Mouse (Mus musculus) embryonic facial prominence, embryonic 15.5 days (tissue): ENCODE data around the gene Per3. TPM values are rescaled to one million over a fixed set of nuclear protein-coding genes. Genes with fewer than 3 reads are reported as not detected.
A peak's percentile ranks its signal among the peaks of the same experiment; 100 is the strongest.

ENCODE experiments used
- ATAC-seq: fragments of 200-750 bp; cut with Nextera tagmentation; 2 replicates; pipeline ENCODE4 v1.8.0; 2017; ENCODE audit warnings: low read depth, moderate TSS enrichment; ENCODE audit not compliant: insufficient number of reproducible peaks, low FRiP score, low TSS enrichment
- H3K27ac ChIP-seq: fragments of 300-500 bp; sonication (generic); replicated peaks from 2 replicates; pipeline ENCODE4 v1.5.1; 2015; ENCODE audit warnings: mild to moderate bottlenecking, inconsistent platforms
- H3K27me3 ChIP-seq: fragments of 300-500 bp; sonication (generic); 2 replicates; pipeline ENCODE4 v1.6.1; 2015; ENCODE audit warnings: inconsistent platforms
- H3K36me3 ChIP-seq: fragments of 300-500 bp; sonication (generic); 2 replicates; pipeline ENCODE4 v1.6.1; 2015; ENCODE audit warnings: mild to moderate bottlenecking, inconsistent platforms
- H3K4me1 ChIP-seq: fragments of 300-500 bp; sonication (generic); 2 replicates; pipeline ENCODE4 v1.6.1; 2015; ENCODE audit warnings: inconsistent platforms
- H3K4me2 ChIP-seq: fragments of 300-500 bp; sonication (generic); replicated peaks from 2 replicates; pipeline ENCODE4 v1.6.1; 2015; ENCODE audit warnings: mild to moderate bottlenecking, inconsistent platforms
- H3K4me3 ChIP-seq: fragments of 300-500 bp; sonication (generic); replicated peaks from 2 replicates; pipeline ENCODE4 v1.5.1; 2015; ENCODE audit warnings: mild to moderate bottlenecking, inconsistent platforms
- H3K9ac ChIP-seq: fragments of 300-500 bp; sonication (generic); 2 replicates; pipeline ENCODE4 v1.6.1; 2015; ENCODE audit warnings: inconsistent platforms
- H3K9me3 ChIP-seq: fragments of 300-500 bp; sonication (generic); replicated peaks from 2 replicates; pipeline ENCODE4 v1.6.1; 2016; ENCODE audit warnings: inconsistent platforms
- WGBS: fragments of 180-500 bp; shearing (Covaris S2); methylation state at CpG from one replicate; pipeline ENCODE4 v1.1.7; 2015; 5-methylcytosine and 5-hydroxymethylcytosine counted together
- polyA plus RNA-seq: library from polyadenylated mRNA; unstranded; fragments of >200 nt; fragmentation: Nextera tagmentation; extraction: Ambion mirVana; gene quantifications from 2 replicates; pipeline ENCODE4 v1.2.1, GENCODE M21; 2015

The Per3 gene
- polyA plus RNA-seq, 1 experiment from 2014 or later, result 6.8 TPM

- Histone ChIP-seq H3K4me1 (peaks cover 18% of the 10 kb centered on the region), H3K9ac (no peak overlapping the region), H3K27me3 (no peaks in the 10 kb centered on the region), H3K4me2 (no peak overlapping the region), H3K36me3 (peaks cover 8% of the 10 kb centered on the region; the same call in 1 of the 2 replicates), H3K9me3 (no peaks in the 10 kb centered on the region), H3K27ac (no peak overlapping the region), H3K4me3 (no peak overlapping the region)
- 97% methylated on average over 4 of the region's 4 CpGs for WGBS
- no peak for ATAC-seq
Observed at GRCm38 (mm10) chr4:151059566-151059965, 15.1 kb upstream of the Per3 start.

DNA sequence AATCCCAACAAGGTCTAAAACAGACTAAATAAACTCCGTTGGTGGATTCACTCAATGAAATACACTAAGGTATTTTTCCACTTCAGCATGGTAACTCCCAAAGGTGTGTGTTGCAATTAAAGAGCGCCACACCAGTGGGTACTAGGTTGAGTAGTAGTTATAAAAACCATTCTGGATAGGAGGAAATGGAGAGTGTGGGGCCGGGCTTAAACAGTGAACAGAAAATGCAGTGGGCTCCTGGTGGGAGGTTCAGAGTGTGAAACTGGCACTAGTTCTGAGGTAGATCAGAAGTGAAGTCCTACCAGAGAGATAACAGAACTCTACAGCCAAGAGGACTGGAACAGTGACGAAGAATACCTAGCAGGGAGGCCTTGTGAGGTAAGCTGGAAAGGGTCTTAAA is 14.2 kb upstream of the Per3 start:
- Histone ChIP-seq H3K36me3 (peaks cover 16% of the 10 kb centered on the region), H3K27me3 (no peaks in the 10 kb centered on the region), H3K4me1 (peaks cover 18% of the 10 kb centered on the region), H3K4me3 (peak overlapping the region; percentile 96), H3K4me2 (peak overlapping the region; percentile 67), H3K9me3 (no peaks in the 10 kb centered on the region), H3K9ac (peak overlapping the region; percentile 45), H3K27ac (peak overlapping the region; percentile 94)
- ATAC-seq, result no peak
- WGBS, result 76% methylated on average over 4 of the region's 4 CpGs

- Histone ChIP-seq H3K27ac (peak within 1 kb of the TSS; percentile 94), H3K4me3 (peak within 1 kb of the TSS; percentile 96), H3K9me3 (no peaks in the 10 kb centered on the region), H3K36me3 (peaks cover 19% of the 10 kb centered on the region), H3K9ac (peak within 1 kb of the TSS; percentile 91), H3K27me3 (no peaks in the 10 kb centered on the region), H3K4me1 (peaks cover 18% of the 10 kb centered on the region), H3K4me2 (peak within 1 kb of the TSS; percentile 67)
- under 1% methylated on average over 111 of the region's 114 CpGs for WGBS
- ATAC-seq, result peak; percentile 99
Observed at GRCm38 (mm10) chr4:151057347-151058321, 13.2 kb upstream of the Per3 start, which contains the start of gene Vamp3. Gene Vamp3, minus strand, starts transcription at chr4:151057963.

GRCm38 (mm10) chr4:151051162-151051561 is 6.7 kb upstream of the Per3 start:
- 79% methylated on average over 1 of the region's 1 CpGs for WGBS
- peaks cover 5% of the 10 kb centered on the region; the same call in 1 of the 2 replicates for H3K4me1 ChIP-seq
- peaks cover 68% of the 10 kb centered on the region for H3K36me3 ChIP-seq
- no peaks in the 10 kb centered on the region for H3K27me3 ChIP-seq
- H3K4me2 ChIP-seq, result no peak overlapping the region
- no peaks in the 10 kb centered on the region for H3K9me3 ChIP-seq
- ATAC-seq, result no peak
- H3K9ac ChIP-seq, result no peak overlapping the region
- no peak overlapping the region for H3K27ac ChIP-seq
- H3K4me3 ChIP-seq, result no peak overlapping the region

DNA sequence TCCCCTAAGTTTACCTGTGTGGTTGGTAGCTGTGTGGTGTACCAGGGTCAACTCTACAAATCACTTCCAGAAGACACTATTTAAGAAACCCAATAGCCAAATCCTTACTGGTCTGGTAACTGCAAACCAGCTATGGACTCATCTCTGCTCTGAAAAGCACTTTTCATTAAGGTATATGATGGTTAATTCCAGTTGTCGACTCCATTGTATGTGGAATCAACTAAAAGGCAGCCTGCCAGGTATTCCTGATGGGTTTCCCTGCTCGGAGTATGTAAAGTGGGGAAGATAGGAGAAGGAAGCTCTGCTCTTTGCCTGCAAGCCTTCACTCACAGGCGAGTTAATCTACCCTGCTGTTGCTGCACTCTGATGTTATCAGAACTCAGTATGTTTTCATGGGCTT is 2.1 kb upstream of the Per3 start:
- H3K4me1 ChIP-seq, result peaks cover 15% of the 10 kb centered on the region
- WGBS, result 88% methylated on average over 3 of the region's 3 CpGs
- H3K27ac ChIP-seq, result no peak overlapping the region
- ATAC-seq, result no peak
- no peak overlapping the region for H3K4me2 ChIP-seq
- H3K27me3 ChIP-seq, result no peaks in the 10 kb centered on the region
- H3K36me3 ChIP-seq, result peaks cover 42% of the 10 kb centered on the region
- H3K9me3 ChIP-seq, result no peaks in the 10 kb centered on the region
- H3K4me3 ChIP-seq, result no peak overlapping the region
- H3K9ac ChIP-seq, result no peak overlapping the region

- ATAC-seq, result no peak
Observed at GRCm38 (mm10) chr4:151044944-151045570, 592 bp upstream of the Per3 start.

GRCm38 (mm10) chr4:151043281-151043680 is 1.2 kb downstream of the Per3 start:
- Histone ChIP-seq H3K36me3 (peaks cover 16% of the 10 kb centered on the region), H3K4me2 (peak overlapping the region; percentile 92), H3K9ac (no peak overlapping the region), H3K27ac (no peak overlapping the region), H3K4me1 (peaks cover 15% of the 10 kb centered on the region), H3K4me3 (peak overlapping the region; percentile 66), H3K27me3 (no peaks in the 10 kb centered on the region), H3K9me3 (no peaks in the 10 kb centered on the region)
- WGBS, result 37% methylated on average over 5 of the region's 5 CpGs
- no peak for ATAC-seq

More at GRCm38 (mm10) chr4:151044944-151045570, 592 bp upstream of the Per3 start:
- Histone ChIP-seq H3K9ac (no peak overlapping the region; the same call in 1 of the 2 replicates), H3K4me2 (peak overlapping the region; percentile 92), H3K27me3 (no peaks in the 10 kb centered on the region), H3K36me3 (peaks cover 30% of the 10 kb centered on the region), H3K4me1 (peaks cover 15% of the 10 kb centered on the region), H3K4me3 (peak overlapping the region; percentile 66), H3K9me3 (no peaks in the 10 kb centered on the region), H3K27ac (0 out of 2 replicates have a peak overlapping the region, but pooled peaks have one; percentile 34)
- WGBS, result 3% methylated on average over 21 of the region's 21 CpGs

GRCm38 (mm10) chr4:151041506-151041905 is 3.0 kb downstream of the Per3 start:
- H3K4me3 ChIP-seq, result no peak overlapping the region
- WGBS, result 79% methylated on average over 5 of the region's 5 CpGs
- no peaks in the 10 kb centered on the region for H3K9me3 ChIP-seq
- H3K36me3 ChIP-seq, result no peaks in the 10 kb centered on the region; the same call in none of the 2 replicates
- no peak overlapping the region for H3K9ac ChIP-seq
- H3K27me3 ChIP-seq, result no peaks in the 10 kb centered on the region
- no peak overlapping the region for H3K27ac ChIP-seq
- ATAC-seq, result no peak
- no peak overlapping the region for H3K4me2 ChIP-seq
- H3K4me1 ChIP-seq, result peaks cover 15% of the 10 kb centered on the region

- Histone ChIP-seq H3K4me2 (no peak overlapping the region), H3K27ac (no peak overlapping the region), H3K9me3 (no peaks in the 10 kb centered on the region), H3K27me3 (no peaks in the 10 kb centered on the region), H3K4me1 (no peaks in the 10 kb centered on the region), H3K4me3 (no peak overlapping the region), H3K9ac (no peak overlapping the region), H3K36me3 (no peaks in the 10 kb centered on the region; the same call in 1 of the 2 replicates)
- 90% methylated on average over 11 of the region's 11 CpGs for WGBS
- ATAC-seq, result no peak
Observed at GRCm38 (mm10) chr4:151037800-151038199, 6.7 kb downstream of the Per3 start.

- ATAC-seq, result no peak
- Histone ChIP-seq H3K9ac (no peak overlapping the region), H3K4me3 (no peak overlapping the region), H3K4me2 (no peak overlapping the region), H3K27me3 (no peaks in the 10 kb centered on the region), H3K4me1 (no peaks in the 10 kb centered on the region), H3K36me3 (no peaks in the 10 kb centered on the region; the same call in 1 of the 2 replicates), H3K27ac (no peak overlapping the region), H3K9me3 (no peaks in the 10 kb centered on the region)
- WGBS, result 90% methylated on average over 7 of the region's 7 CpGs
Observed at GRCm38 (mm10) chr4:151036521-151036920, 7.9 kb downstream of the Per3 start.

DNA sequence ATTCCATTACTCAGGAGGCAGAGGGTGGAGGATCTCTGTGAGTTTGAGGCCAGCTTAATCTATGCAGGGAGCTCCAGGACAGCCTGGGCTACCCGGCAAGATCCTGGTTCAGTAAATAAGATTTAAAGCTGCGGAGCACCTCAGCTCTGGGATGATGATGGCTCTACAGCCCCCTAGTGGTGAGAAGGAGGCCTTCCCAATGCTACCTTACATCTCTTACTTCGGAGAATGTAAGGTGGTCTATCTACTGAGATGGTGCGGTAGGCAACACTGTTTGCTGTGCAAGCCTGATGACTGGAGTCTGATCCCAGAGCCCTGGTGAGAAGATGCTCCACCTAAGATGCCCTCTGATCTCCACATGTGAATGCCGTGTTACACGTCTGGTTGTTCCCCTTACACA is 17.5 kb downstream of the Per3 start:
- H3K27me3 ChIP-seq, result no peaks in the 10 kb centered on the region
- no peak overlapping the region for H3K4me2 ChIP-seq
- no peak for ATAC-seq
- H3K9ac ChIP-seq, result no peak overlapping the region
- H3K36me3 ChIP-seq, result no peaks in the 10 kb centered on the region; the same call in 1 of the 2 replicates
- no peaks in the 10 kb centered on the region for H3K4me1 ChIP-seq
- H3K4me3 ChIP-seq, result no peak overlapping the region
- 47% methylated on average over 6 of the region's 6 CpGs for WGBS
- H3K27ac ChIP-seq, result no peak overlapping the region
- H3K9me3 ChIP-seq, result no peaks in the 10 kb centered on the region
